Mouse (Mus musculus): ENCODE measurements around the gene Myo1g. TPM values are rescaled to one million over a fixed set of nuclear protein-coding genes. Genes with fewer than 3 reads are reported as not detected.

Myo1g gene
- polyA plus RNA-seq (2015; fragmentation: Nextera tagmentation; extraction: Ambion mirVana): 0.27 and 0.32 TPM in 2 replicates

DNA sequence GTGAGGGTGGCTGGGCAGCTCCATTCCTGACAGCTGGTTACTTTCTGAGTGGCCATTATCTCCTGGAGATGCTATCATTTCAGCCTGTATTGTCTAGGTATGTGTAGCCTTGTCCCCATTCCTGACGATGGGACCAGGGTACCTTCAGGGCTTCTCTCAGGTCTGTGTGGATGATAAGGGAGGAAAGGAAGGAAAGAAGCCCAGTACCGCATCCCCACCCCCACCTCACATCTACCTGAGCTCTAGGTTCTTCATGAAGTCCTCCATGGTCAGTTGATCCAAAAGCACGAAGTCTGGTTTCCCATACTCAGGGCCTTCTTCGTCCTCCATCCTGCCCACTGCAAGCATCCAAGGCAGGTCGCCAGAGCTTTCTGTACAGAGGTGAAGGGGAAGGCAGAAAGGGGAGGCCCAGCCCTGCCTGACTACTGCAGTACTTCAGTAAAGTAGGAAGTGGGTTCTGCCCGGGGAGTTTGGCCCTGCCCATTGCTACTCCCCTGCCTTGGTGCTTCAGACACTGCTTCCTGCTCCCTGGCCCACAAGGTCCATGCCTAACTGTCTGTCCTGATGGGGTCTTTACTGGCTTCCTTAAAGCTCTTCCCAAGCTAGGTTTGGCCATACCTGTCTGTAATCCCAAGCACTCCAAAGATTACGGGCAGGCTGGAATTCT, at the start of gene Myo1g:
Gene Myo1g, minus strand, starts transcription at position 459 of the 667 bp plus-strand sequence.
- no peak within 1 kb of the TSS for H3K9ac ChIP-seq (replicated peaks)
- H3K36me3 ChIP-seq: peaks cover 17% of the 10 kb centered on the region
- no peaks in the 10 kb centered on the region for H3K4me1 ChIP-seq (replicated peaks)
- H3K9me3 ChIP-seq: no peaks in the 10 kb centered on the region
- ATAC-seq: no peak
- H3K27me3 ChIP-seq: no peaks in the 10 kb centered on the region
- no peak within 1 kb of the TSS for H3K4me2 ChIP-seq (replicated peaks)
- H3K4me3 ChIP-seq (replicated peaks): no peak within 1 kb of the TSS
- no peak within 1 kb of the TSS for H3K27ac ChIP-seq
- WGBS: 81% methylated on average over 7 of the region's 7 CpGs

- no peaks in the 10 kb centered on the region for H3K27me3 ChIP-seq
- H3K4me3 ChIP-seq (replicated peaks): no peak overlapping the region
- peaks cover 11% of the 10 kb centered on the region for H3K36me3 ChIP-seq
- WGBS: 50% methylated on average over 3 of the region's 3 CpGs
- 0 out of 2 replicates have a peak overlapping the region, but pooled peaks have one; percentile 40 for H3K9ac ChIP-seq (replicated peaks)
- peaks cover 24% of the 10 kb centered on the region for H3K4me1 ChIP-seq (replicated peaks)
- peak overlapping the region; percentile 73 for H3K27ac ChIP-seq
- H3K9me3 ChIP-seq: no peaks in the 10 kb centered on the region
- ATAC-seq: peak; percentile 19; the same call in 1 of the 2 replicates
- H3K4me2 ChIP-seq (replicated peaks): no peak overlapping the region
Observed at GRCm38 (mm10) chr11:6569410-6569777, 48.6 kb upstream of the Myo1g start.

GRCm38 (mm10) chr11:6568584-6569409, 48.0 kb upstream of the Myo1g start:
- Histone ChIP-seq H3K9me3 (no peaks in the 10 kb centered on the region), H3K9ac (replicated peaks) (peak overlapping the region; percentile 40; the same call in 1 of the 2 replicates), H3K27me3 (no peaks in the 10 kb centered on the region), H3K36me3 (peaks cover 13% of the 10 kb centered on the region), H3K27ac (peak overlapping the region; percentile 73), H3K4me2 (replicated peaks) (peak overlapping the region; percentile 25), H3K4me1 (replicated peaks) (peaks cover 24% of the 10 kb centered on the region), H3K4me3 (replicated peaks) (no peak overlapping the region)
- peak; percentile 73 for ATAC-seq
- 46% methylated on average over 11 of the region's 11 CpGs for WGBS

- Histone ChIP-seq H3K9me3 (no peaks in the 10 kb centered on the region), H3K27ac (peak overlapping the region; percentile 73), H3K36me3 (peaks cover 10% of the 10 kb centered on the region), H3K4me1 (replicated peaks) (peaks cover 24% of the 10 kb centered on the region), H3K4me3 (replicated peaks) (no peak overlapping the region), H3K9ac (replicated peaks) (peak overlapping the region; percentile 32; the same call in 1 of the 2 replicates), H3K27me3 (no peaks in the 10 kb centered on the region), H3K4me2 (replicated peaks) (no peak overlapping the region)
- 88% methylated on average over 8 of the region's 8 CpGs for WGBS
- ATAC-seq: no peak
Observed at GRCm38 (mm10) chr11:6567951-6568350, 47.2 kb upstream of the Myo1g start.

- H3K27me3 ChIP-seq: no peaks in the 10 kb centered on the region
- peaks cover 10% of the 10 kb centered on the region for H3K36me3 ChIP-seq
- no peaks in the 10 kb centered on the region for H3K9me3 ChIP-seq
- H3K9ac ChIP-seq (replicated peaks): no peak overlapping the region
- H3K4me1 ChIP-seq (replicated peaks): peaks cover 24% of the 10 kb centered on the region
- WGBS: 91% methylated on average over 4 of the region's 4 CpGs
- no peak overlapping the region for H3K4me3 ChIP-seq (replicated peaks)
- no peak overlapping the region for H3K4me2 ChIP-seq (replicated peaks)
- no peak overlapping the region for H3K27ac ChIP-seq
- no peak for ATAC-seq
Observed at GRCm38 (mm10) chr11:6566496-6566895, 45.7 kb upstream of the Myo1g start.

DNA sequence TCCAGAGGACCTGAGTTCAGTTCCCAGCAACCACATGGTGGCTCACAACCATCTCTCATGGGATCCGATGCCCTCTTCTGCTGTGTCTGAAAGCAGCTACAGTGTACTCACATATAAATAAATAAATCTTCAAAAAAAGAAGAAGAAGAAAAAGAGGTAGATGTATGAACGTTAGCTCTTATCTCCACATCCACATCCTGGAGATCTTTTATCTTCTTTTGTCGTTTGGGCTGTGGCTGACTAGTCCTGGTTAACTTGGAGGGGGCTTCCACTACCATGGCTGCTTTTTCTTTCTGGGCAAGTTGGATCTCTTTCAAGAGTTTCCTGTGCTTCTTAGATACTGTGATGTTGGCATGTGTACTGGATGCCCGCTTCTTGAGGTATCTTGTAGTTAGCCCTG, 42.4 kb upstream of the Myo1g start:
- Histone ChIP-seq H3K9ac (replicated peaks) (no peak overlapping the region), H3K27ac (no peak overlapping the region), H3K36me3 (peaks cover 5% of the 10 kb centered on the region), H3K9me3 (no peaks in the 10 kb centered on the region), H3K4me2 (replicated peaks) (no peak overlapping the region), H3K27me3 (no peaks in the 10 kb centered on the region), H3K4me3 (replicated peaks) (no peak overlapping the region), H3K4me1 (replicated peaks) (peaks cover 5% of the 10 kb centered on the region)
- ATAC-seq: no peak
- 93% methylated on average over 4 of the region's 4 CpGs for WGBS

GRCm38 (mm10) chr11:6562359-6562758, 41.6 kb upstream of the Myo1g start:
- WGBS: 90% methylated on average over 6 of the region's 6 CpGs
- no peak overlapping the region for H3K27ac ChIP-seq
- H3K4me2 ChIP-seq (replicated peaks): no peak overlapping the region
- no peak for ATAC-seq
- no peaks in the 10 kb centered on the region for H3K9me3 ChIP-seq
- no peak overlapping the region for H3K9ac ChIP-seq (replicated peaks)
- no peaks in the 10 kb centered on the region for H3K4me1 ChIP-seq (replicated peaks)
- no peak overlapping the region for H3K4me3 ChIP-seq (replicated peaks)
- H3K36me3 ChIP-seq: peaks cover 7% of the 10 kb centered on the region
- no peaks in the 10 kb centered on the region for H3K27me3 ChIP-seq

DNA sequence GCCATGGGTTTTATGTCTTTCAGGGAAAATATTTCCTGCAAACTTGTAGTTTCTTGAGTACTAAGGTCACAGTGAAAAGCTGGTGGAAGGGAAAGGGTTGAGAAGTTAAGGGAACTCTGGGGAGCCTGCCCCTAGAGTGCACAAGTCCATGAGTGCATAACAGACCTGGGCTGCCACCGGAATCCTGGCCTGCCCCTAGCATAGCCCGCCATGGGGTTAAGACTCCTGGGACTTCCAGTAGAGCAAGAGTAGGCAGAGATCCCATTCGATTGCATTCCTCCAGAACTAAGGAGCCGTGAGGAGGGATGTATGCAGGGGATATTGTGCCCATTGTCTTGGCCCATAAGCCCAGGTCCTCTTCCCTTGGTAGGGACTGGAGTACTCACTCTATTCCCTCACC, 40.7 kb upstream of the Myo1g start:
- H3K4me3 ChIP-seq (replicated peaks): no peak overlapping the region
- no peaks in the 10 kb centered on the region for H3K9me3 ChIP-seq
- WGBS: 91% methylated on average over 4 of the region's 4 CpGs
- no peak for ATAC-seq
- peaks cover 13% of the 10 kb centered on the region; the same call in 1 of the 2 replicates for H3K36me3 ChIP-seq
- H3K27ac ChIP-seq: no peak overlapping the region
- H3K4me1 ChIP-seq (replicated peaks): no peaks in the 10 kb centered on the region
- H3K27me3 ChIP-seq: no peaks in the 10 kb centered on the region
- no peak overlapping the region for H3K4me2 ChIP-seq (replicated peaks)
- no peak overlapping the region for H3K9ac ChIP-seq (replicated peaks)

GRCm38 (mm10) chr11:6560655-6561360, 40.0 kb upstream of the Myo1g start:
- H3K9ac ChIP-seq (replicated peaks): no peak overlapping the region
- no peak overlapping the region for H3K4me3 ChIP-seq (replicated peaks)
- 93% methylated on average over 13 of the region's 13 CpGs for WGBS
- peaks cover 13% of the 10 kb centered on the region; the same call in 1 of the 2 replicates for H3K36me3 ChIP-seq
- no peaks in the 10 kb centered on the region for H3K4me1 ChIP-seq (replicated peaks)
- ATAC-seq: no peak
- no peak overlapping the region for H3K27ac ChIP-seq
- no peak overlapping the region for H3K4me2 ChIP-seq (replicated peaks)
- no peaks in the 10 kb centered on the region for H3K9me3 ChIP-seq
- H3K27me3 ChIP-seq: no peaks in the 10 kb centered on the region

DNA sequence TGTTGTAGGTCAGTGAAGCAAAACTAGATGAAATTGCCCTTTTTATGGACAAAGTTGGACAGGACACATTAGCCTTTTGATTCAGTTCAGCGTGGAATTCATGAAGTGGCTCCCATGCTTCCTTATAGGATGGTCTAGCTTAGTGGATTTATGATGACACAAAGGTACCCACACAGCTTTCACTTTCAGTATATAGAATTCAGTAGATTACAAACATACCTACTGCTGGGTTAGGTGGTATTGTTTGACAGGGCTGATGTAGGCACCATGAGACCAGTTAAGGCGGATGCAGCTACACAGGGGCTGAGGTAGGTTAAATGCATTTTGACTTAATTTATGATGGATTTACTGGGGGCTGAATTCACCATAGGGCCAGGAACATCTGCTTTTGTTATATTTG, 39.2 kb upstream of the Myo1g start:
- H3K4me2 ChIP-seq (replicated peaks): no peak overlapping the region
- H3K9me3 ChIP-seq: no peaks in the 10 kb centered on the region
- no peaks in the 10 kb centered on the region for H3K27me3 ChIP-seq
- no peak overlapping the region for H3K9ac ChIP-seq (replicated peaks)
- H3K36me3 ChIP-seq: peaks cover 13% of the 10 kb centered on the region; the same call in 1 of the 2 replicates
- no peak overlapping the region for H3K27ac ChIP-seq
- no peak overlapping the region for H3K4me3 ChIP-seq (replicated peaks)
- H3K4me1 ChIP-seq (replicated peaks): peaks cover 5% of the 10 kb centered on the region; the same call in 1 of the 2 replicates
- WGBS: 95% methylated on average over 2 of the region's 2 CpGs
- ATAC-seq: no peak

DNA sequence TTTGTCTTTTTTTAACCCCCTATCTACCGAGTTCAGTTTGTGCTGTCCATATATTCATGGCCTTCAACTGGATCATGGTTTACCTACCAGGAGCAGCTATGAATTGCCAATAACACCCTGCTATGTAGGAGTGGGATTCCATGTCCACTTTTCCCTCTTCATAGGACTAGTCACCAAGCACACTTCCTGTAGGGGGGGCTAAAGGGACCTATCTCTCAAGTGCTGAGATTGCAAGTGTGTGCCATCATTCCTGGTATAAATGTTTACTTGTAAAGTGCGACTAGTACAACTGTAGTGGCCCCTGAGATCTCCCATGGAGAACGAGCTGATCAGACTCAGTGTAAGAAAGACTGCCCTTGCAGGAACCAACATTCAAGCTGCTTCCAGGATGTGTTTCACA, 37.5 kb upstream of the Myo1g start:
- Histone ChIP-seq H3K27me3 (no peaks in the 10 kb centered on the region), H3K9me3 (no peaks in the 10 kb centered on the region), H3K27ac (no peak overlapping the region), H3K4me1 (replicated peaks) (peaks cover 14% of the 10 kb centered on the region), H3K36me3 (peaks cover 8% of the 10 kb centered on the region; the same call in 1 of the 2 replicates), H3K9ac (replicated peaks) (no peak overlapping the region), H3K4me2 (replicated peaks) (no peak overlapping the region), H3K4me3 (replicated peaks) (no peak overlapping the region)
- 88% methylated on average over 3 of the region's 3 CpGs for WGBS
- no peak for ATAC-seq

DNA sequence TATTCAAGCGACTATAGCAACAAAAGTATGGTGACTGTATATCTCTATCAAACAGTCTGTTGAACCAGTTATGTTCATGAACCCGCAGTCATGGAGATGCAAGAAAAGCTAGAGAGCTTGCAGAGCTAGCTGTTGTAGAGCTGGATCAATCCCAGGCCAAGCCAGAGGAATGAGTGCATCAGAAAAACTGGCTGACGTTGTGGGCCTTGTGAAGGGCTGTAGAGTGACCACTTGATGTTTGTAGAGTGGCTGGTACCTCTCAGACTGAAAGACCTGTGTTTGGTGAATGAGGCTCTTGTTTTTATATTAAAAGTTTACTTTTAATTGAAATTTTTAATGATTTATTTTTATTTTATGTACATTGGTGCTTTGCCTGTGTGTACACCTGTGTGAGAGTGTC, 29.4 kb upstream of the Myo1g start:
- Histone ChIP-seq H3K36me3 (peaks cover 4% of the 10 kb centered on the region; the same call in 1 of the 2 replicates), H3K27ac (no peak overlapping the region), H3K4me3 (replicated peaks) (no peak overlapping the region), H3K9me3 (no peaks in the 10 kb centered on the region), H3K9ac (replicated peaks) (no peak overlapping the region), H3K4me2 (replicated peaks) (no peak overlapping the region), H3K27me3 (no peaks in the 10 kb centered on the region), H3K4me1 (replicated peaks) (peaks cover 32% of the 10 kb centered on the region)
- 93% methylated on average over 3 of the region's 3 CpGs for WGBS
- no peak for ATAC-seq

All from midbrain, embryonic 13.5 days (tissue).